ENCODE assay signal across 11 mouse cellular contexts in the genomic region with DNA sequence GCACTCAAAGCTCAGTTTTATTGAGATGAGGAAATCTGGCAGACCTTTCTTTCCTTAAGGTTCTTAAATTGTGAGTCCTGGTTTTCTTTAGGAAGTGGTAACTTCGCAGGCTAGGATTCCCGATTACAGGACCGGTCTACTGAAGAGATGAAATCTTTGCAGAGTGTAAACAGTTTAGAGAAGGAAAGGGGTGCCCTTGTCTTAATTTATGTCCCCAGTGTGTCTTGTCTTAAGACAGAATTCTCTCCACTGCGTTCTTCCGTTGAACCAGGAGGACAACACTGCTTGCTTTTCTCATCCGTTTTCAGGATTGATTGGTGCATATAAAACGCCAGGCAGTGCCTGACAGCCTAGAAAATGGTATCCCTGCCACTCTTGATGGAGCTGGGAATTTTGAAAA. TPM values are rescaled to one million over a fixed set of nuclear protein-coding genes. Genes with fewer than 3 reads are reported as not detected.
DNase-seq lines count a peak whose midpoint lies in the region; ATAC-seq lines count a peak whose summit lies in the region.
"Had no signal": no experiment of that assay in that cellular context is flagged by ENCODE, and none has a peak within 500 bp of the region (broad histone marks: within the 10 kb centered on the region; RNA-seq: fewer than 3 reads in every experiment).

No protein-coding gene starts in this region.

- peak overlapping the region; percentile 68 for H3K4me3 ChIP-seq in heart, embryonic 13.5 days
- peak overlapping the region; percentile 54 for H3K4me3 ChIP-seq in hindbrain, embryonic 11.5 days (ENCODE audit: low read depth, low read length)
- peak overlapping the region; percentile 59; the same call in 1 of the 2 replicates for H3K4me3 ChIP-seq in midbrain, embryonic 11.5 days (ENCODE audit: low read depth, low read length)

- H3K9ac ChIP-seq in heart, embryonic 13.5 days, result peak overlapping the region; percentile 72; the same call in 1 of the 2 replicates
- 0 out of 2 replicates have a peak overlapping the region, but pooled peaks have one; percentile 3 for H3K9ac ChIP-seq in hindbrain, embryonic 11.5 days (ENCODE audit: low read depth, low read length)
- no peak overlapping the region for H3K9ac ChIP-seq in midbrain, embryonic 11.5 days (ENCODE audit: low read length)

- intact Hi-C loops in heart, postnatal 25 days (cut with DNase I), result no loop called here

- H3K9me3 ChIP-seq in heart, embryonic 13.5 days, result no peaks in the 10 kb centered on the region
- H3K9me3 ChIP-seq in hindbrain, embryonic 11.5 days (ENCODE audit: control insufficient read depth, low read length), result no peaks in the 10 kb centered on the region
- no peaks in the 10 kb centered on the region for H3K9me3 ChIP-seq in midbrain, embryonic 11.5 days (ENCODE audit: control insufficient read depth, low read length)

- no peak overlapping the region for H3K27ac ChIP-seq in heart, embryonic 13.5 days (replicated peaks)
- H3K27ac ChIP-seq in hindbrain, embryonic 11.5 days (ENCODE audit: low read depth, low read length), result no peak overlapping the region
- H3K27ac ChIP-seq in midbrain, embryonic 11.5 days (ENCODE audit: low read depth, low read length), result no peak overlapping the region
- H3K27ac ChIP-seq: macrophage had no signal

- peaks cover 67% of the 10 kb centered on the region for H3K27me3 ChIP-seq in heart, embryonic 13.5 days (replicated peaks)
- H3K27me3 ChIP-seq in hindbrain, embryonic 11.5 days (ENCODE audit: control insufficient read depth, insufficient read depth, low read length), result peaks cover 13% of the 10 kb centered on the region
- peaks cover 13% of the 10 kb centered on the region for H3K27me3 ChIP-seq in midbrain, embryonic 11.5 days (ENCODE audit: control insufficient read depth, insufficient read depth, low read length)

- 16% methylated on average over 7 of the region's 7 CpGs for WGBS in heart, embryonic 13.5 days
- WGBS in hindbrain, embryonic 11.5 days, result 5% methylated on average over 7 of the region's 7 CpGs
- 7% methylated on average over 7 of the region's 7 CpGs for WGBS in midbrain, embryonic 11.5 days

- H3K4me1 ChIP-seq in heart, embryonic 13.5 days, result peaks cover 12% of the 10 kb centered on the region
- no peaks in the 10 kb centered on the region for H3K4me1 ChIP-seq in hindbrain, embryonic 11.5 days (replicated peaks; ENCODE audit: control insufficient read depth, insufficient read depth, low read length)
- peaks cover 10% of the 10 kb centered on the region; the same call in 1 of the 2 replicates for H3K4me1 ChIP-seq in midbrain, embryonic 11.5 days (ENCODE audit: control insufficient read depth, insufficient read depth, low read length)

- DNase-seq in heart, postnatal 25 days (ENCODE audit: low spot score), result no peak
- peak; percentile 15 for DNase-seq in embryo, embryonic 11 days
- peak; percentile 39 for DNase-seq in hindbrain, embryonic 11.5 days (ENCODE audit: low spot score)
- peak; percentile 91 for DNase-seq in midbrain, embryonic 11.5 days (ENCODE audit: low spot score, missing footprints)
- no peak for DNase-seq in adrenal gland, postnatal 4 days (ENCODE audit: low spot score in 2 of 2)
- DNase-seq in cerebellum, adult 11 months, result no peak
- no peak for DNase-seq in right cerebral cortex, adult 18-20 months
- DNase-seq: kidney, adult 2 months had no signal

- H3K4me2 ChIP-seq in heart, embryonic 13.5 days, result peak overlapping the region; percentile 79
- peak overlapping the region; percentile 81 for H3K4me2 ChIP-seq in hindbrain, embryonic 11.5 days (replicated peaks; ENCODE audit: low read depth, low read length)
- H3K4me2 ChIP-seq in midbrain, embryonic 11.5 days, result peak overlapping the region; percentile 89

- ATAC-seq in heart, embryonic 13.5 days (ENCODE audit: extremely low read depth, insufficient number of reproducible peaks, low FRiP score, low TSS enrichment), result no peak
- ATAC-seq in hindbrain, embryonic 11.5 days (ENCODE audit: low FRiP score), result no peak
- ATAC-seq in midbrain, embryonic 11.5 days (ENCODE audit: low FRiP score), result no peak

- no peaks in the 10 kb centered on the region for H3K36me3 ChIP-seq in heart, embryonic 13.5 days
- no peaks in the 10 kb centered on the region for H3K36me3 ChIP-seq in hindbrain, embryonic 11.5 days (ENCODE audit: control insufficient read depth, insufficient read depth, low read length)
- no peaks in the 10 kb centered on the region for H3K36me3 ChIP-seq in midbrain, embryonic 11.5 days (ENCODE audit: control insufficient read depth, insufficient read depth, low read length)

RNA-seq across cellular contexts. Expression of a gene that starts 1.7 kb away (rescaled TPM):
- polyA plus RNA-seq in heart, embryonic 13.5 days (2015; fragmentation: Nextera tagmentation; extraction: Ambion mirVana), result 0.14 and 0.51 TPM in 2 replicates
- total RNA-seq in heart, postnatal 25 days (2021), result not detected
- 4.9 and 5.4 TPM in 2 replicates for polyA plus RNA-seq in hindbrain, embryonic 11.5 days (2014; fragmentation: Nextera tagmentation; extraction: Ambion mirVana)
- polyA plus RNA-seq in midbrain, embryonic 11.5 days (2014; fragmentation: Nextera tagmentation; extraction: Ambion mirVana), result 6.5 and 7.7 TPM in 2 replicates
- 1 to 10 TPM; 2.4 to 3.5 TPM for total RNA-seq in adrenal gland, postnatal 4 days (2021)
- total RNA-seq: common myeloid progenitor, adult 5-6 weeks had no signal
- polyA plus RNA-seq: kidney, adult 2 months; macrophage had no signal

RNA-seq across cellular contexts. Expression of a gene that starts 31.6 kb away (rescaled TPM):
- polyA plus RNA-seq in heart, embryonic 13.5 days (2015; fragmentation: Nextera tagmentation; extraction: Ambion mirVana), result 0.59 and 0.94 TPM in 2 replicates
- total RNA-seq in heart, postnatal 25 days (2021), result not detected
- 1.2 TPM in 2 replicates for polyA plus RNA-seq in hindbrain, embryonic 11.5 days (2014; fragmentation: Nextera tagmentation; extraction: Ambion mirVana)
- polyA plus RNA-seq in midbrain, embryonic 11.5 days (2014; fragmentation: Nextera tagmentation; extraction: Ambion mirVana), result 0.79 and 0.81 TPM in 2 replicates
- under 1 TPM in 1 of 2 experiments, not detected in 1; 0.53 TPM for total RNA-seq in adrenal gland, postnatal 4 days (2021)
- polyA plus RNA-seq: kidney, adult 2 months; macrophage had no signal

RNA-seq across cellular contexts. Expression of a gene that starts 31.8 kb away (rescaled TPM):
- polyA plus RNA-seq in heart, embryonic 13.5 days (2015; fragmentation: Nextera tagmentation; extraction: Ambion mirVana), result 224 and 249 TPM in 2 replicates
- total RNA-seq in heart, postnatal 25 days (2021), result 100 to 1,000 TPM; 127 TPM
- polyA plus RNA-seq in hindbrain, embryonic 11.5 days (2014; fragmentation: Nextera tagmentation; extraction: Ambion mirVana), result 340 TPM in 2 replicates
- polyA plus RNA-seq in midbrain, embryonic 11.5 days (2014; fragmentation: Nextera tagmentation; extraction: Ambion mirVana), result 332 and 341 TPM in 2 replicates
- total RNA-seq in adrenal gland, postnatal 4 days (2021), result 100 to 1,000 TPM; 187 to 197 TPM

RNA-seq across cellular contexts. Expression of a gene that starts 44.0 kb away (rescaled TPM):
- polyA plus RNA-seq in heart, embryonic 13.5 days (2015; fragmentation: Nextera tagmentation; extraction: Ambion mirVana), result 0.11 and 0.35 TPM in 2 replicates
- not detected for total RNA-seq in heart, postnatal 25 days (2021)
- 25.0 and 26.4 TPM in 2 replicates for polyA plus RNA-seq in hindbrain, embryonic 11.5 days (2014; fragmentation: Nextera tagmentation; extraction: Ambion mirVana)
- 11.6 and 12.3 TPM in 2 replicates for polyA plus RNA-seq in midbrain, embryonic 11.5 days (2014; fragmentation: Nextera tagmentation; extraction: Ambion mirVana)
- total RNA-seq in adrenal gland, postnatal 4 days (2021), result 10 to 100 TPM; 16.1 to 21.0 TPM
- total RNA-seq: common myeloid progenitor, adult 5-6 weeks had no signal
- polyA plus RNA-seq: macrophage had no signal

Comparison
In these comparisons a context has a peak if more than half of its experiments do, and no peak if none do; other contexts are left out.
1. DNase-seq: peak in embryo, embryonic 11 days (single experiment), hindbrain, embryonic 11.5 days (single experiment) and midbrain, embryonic 11.5 days (single experiment); none in heart, postnatal 25 days (single experiment), adrenal gland, postnatal 4 days (0 of 2), cerebellum, adult 11 months (single experiment) and right cerebral cortex, adult 18-20 months (single experiment).
2. Peak in every context shown above with its lines, with median percentiles within 50 percentile points of each other: H3K4me2 ChIP-seq and H3K4me3 ChIP-seq.